Comparison of ENCODE assay signal across 7 mouse cellular contexts in the genomic region with DNA sequence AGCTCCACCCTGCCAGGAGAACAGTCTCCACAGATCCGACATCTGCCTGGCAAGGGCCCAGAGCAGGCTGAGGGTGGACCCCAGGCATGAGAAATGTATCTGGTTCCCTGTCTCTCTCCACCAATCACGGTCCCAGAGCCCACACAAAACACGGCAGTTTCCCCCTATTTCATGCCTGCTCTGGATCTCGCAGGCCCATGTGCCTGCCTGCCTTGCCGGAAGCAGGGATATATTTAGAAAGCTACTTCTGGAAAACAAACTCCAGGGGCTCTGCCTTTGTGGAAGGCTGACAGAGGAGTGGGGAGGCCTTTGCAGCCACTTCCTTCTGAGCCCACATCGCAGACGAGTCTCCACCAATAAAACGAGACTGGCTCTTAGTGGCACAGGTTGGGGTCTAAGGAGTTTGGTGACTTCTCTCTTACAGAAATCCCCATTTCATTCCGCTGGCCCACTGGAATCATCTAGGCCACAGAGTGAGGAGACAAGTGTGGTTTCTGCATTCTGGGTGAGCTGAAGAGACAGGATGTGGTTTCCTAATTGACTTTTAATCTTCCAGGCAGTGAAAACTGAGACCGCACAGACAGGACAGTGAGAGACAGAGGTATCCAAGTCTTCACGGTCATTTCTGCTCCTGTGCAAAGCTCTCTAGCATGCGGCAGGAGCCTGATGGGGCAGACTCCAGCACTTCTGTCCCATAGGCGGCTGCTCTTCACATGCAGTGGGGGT. TPM values are rescaled to one million over a fixed set of nuclear protein-coding genes. Genes with fewer than 3 reads are reported as not detected.
DNase-seq lines count a peak whose midpoint lies in the region; ATAC-seq lines count a peak whose summit lies in the region.

No protein-coding gene starts in this region.

- H3K9ac ChIP-seq in embryonic facial prominence, embryonic 14.5 days (ENCODE audit: low read depth, low read length): peak overlapping the region; percentile 15; the same call in 1 of the 2 replicates
- H3K9ac ChIP-seq in stomach, embryonic 16.5 days (ENCODE audit: low read length): peak overlapping the region; percentile 40

- peak; percentile 4 for DNase-seq in ovary, postnatal 14 days (ENCODE audit: low spot score)
- DNase-seq in ovary, postnatal 36 days (ENCODE audit: low spot score): no peak
- DNase-seq in embryonic facial prominence, embryonic 14.5 days (ENCODE audit: low spot score): peak; percentile 92
- peak; percentile 30 to 43 for DNase-seq in heart, postnatal 14 days
- peak; percentile 40 to 58 for DNase-seq in layer of hippocampus, postnatal 10 days (ENCODE audit: low spot score in 2 of 2)

- peaks cover 22% of the 10 kb centered on the region for H3K4me1 ChIP-seq in embryonic facial prominence, embryonic 14.5 days (ENCODE audit: control insufficient read depth, insufficient read depth, low read length)
- peaks cover 14% of the 10 kb centered on the region for H3K4me1 ChIP-seq in stomach, embryonic 16.5 days (ENCODE audit: control insufficient read depth, insufficient read depth, low read length)

- H3K4me2 ChIP-seq in embryonic facial prominence, embryonic 14.5 days (ENCODE audit: low read depth, low read length): peak overlapping the region; percentile 21
- H3K4me2 ChIP-seq in stomach, embryonic 16.5 days (ENCODE audit: low read depth, low read length): peak overlapping the region; percentile 20; the same call in 1 of the 2 replicates

- no peak overlapping the region for H3K4me3 ChIP-seq in embryonic facial prominence, embryonic 14.5 days (ENCODE audit: low read depth, low read length)
- no peak overlapping the region for H3K4me3 ChIP-seq in stomach, embryonic 16.5 days (replicated peaks; ENCODE audit: low read length)

- 26% methylated on average over 13 of the region's 13 CpGs for WGBS in embryonic facial prominence, embryonic 14.5 days
- WGBS in stomach, embryonic 16.5 days: 42% methylated on average over 13 of the region's 13 CpGs

- H3K9me3 ChIP-seq in embryonic facial prominence, embryonic 14.5 days (ENCODE audit: control insufficient read depth, low read length): no peaks in the 10 kb centered on the region
- H3K9me3 ChIP-seq in stomach, embryonic 16.5 days (replicated peaks; ENCODE audit: control insufficient read depth, low read length): no peaks in the 10 kb centered on the region

- intact Hi-C loops in heart, postnatal 14 days (cut with DNase I): no loop called here

- peak overlapping the region; percentile 83 for H3K27ac ChIP-seq in embryonic facial prominence, embryonic 14.5 days (replicated peaks; ENCODE audit: low read depth, low read length)
- H3K27ac ChIP-seq in stomach, embryonic 16.5 days (ENCODE audit: low read length): peak overlapping the region; percentile 50

- peak; percentile 93 for ATAC-seq in embryonic facial prominence, embryonic 14.5 days (ENCODE audit: low read depth)
- ATAC-seq in megakaryocyte-erythroid progenitor cell, adult 5-6 weeks (replicated peaks; ENCODE audit: low FRiP score, low TSS enrichment, poor library complexity, severe bottlenecking): peak; percentile 80
- peak; percentile 54; the same call in 1 of the 2 replicates for ATAC-seq in stomach, embryonic 16.5 days (ENCODE audit: insufficient read depth, low FRiP score)

- H3K27me3 ChIP-seq in embryonic facial prominence, embryonic 14.5 days (replicated peaks; ENCODE audit: control insufficient read depth, insufficient read depth, low read length): no peaks in the 10 kb centered on the region
- H3K27me3 ChIP-seq in stomach, embryonic 16.5 days (ENCODE audit: control insufficient read depth, insufficient read depth, low read length): no peaks in the 10 kb centered on the region

- H3K36me3 ChIP-seq in embryonic facial prominence, embryonic 14.5 days (ENCODE audit: control insufficient read depth, insufficient read depth, low read length): no peaks in the 10 kb centered on the region
- no peaks in the 10 kb centered on the region for H3K36me3 ChIP-seq in stomach, embryonic 16.5 days (ENCODE audit: control insufficient read depth, insufficient read depth, low read length)

RNA-seq across cellular contexts. Expression of gene A930018P22Rik, which starts 54.6 kb away (rescaled TPM):
- not detected in 2 replicates for polyA plus RNA-seq in embryonic facial prominence, embryonic 14.5 days (2014; fragmentation: Nextera tagmentation; extraction: Ambion mirVana)
- under 1 TPM; 0.48 to 0.63 TPM for total RNA-seq in heart, postnatal 14 days (2021)
- not detected for total RNA-seq in layer of hippocampus, postnatal 10 days (2021)
- 0.42 TPM in 1 of 2 replicates, not detected in the other for total RNA-seq in megakaryocyte-erythroid progenitor cell, adult 5-6 weeks (2014; fragmentation: Nextera tagmentation)
- total RNA-seq in megakaryocyte-erythroid progenitor cell, adult 5-6 weeks (2017): not detected in 2 replicates
- polyA plus RNA-seq in stomach, embryonic 16.5 days (2015; fragmentation: Nextera tagmentation; extraction: Ambion mirVana): 0.22 TPM in 1 of 2 replicates, not detected in the other
